Mouse (Mus musculus) pancreas, adult 10 weeks (tissue): ENCODE results near the gene Plxna2. TPM values are rescaled to one million over a fixed set of nuclear protein-coding genes. Genes with fewer than 3 reads are reported as not detected.

Source experiments
- polyA plus RNA-seq: library from polyadenylated mRNA; stranded (reverse); fragments of 350-450 nt; fragmentation: Illumina TruSeq; extraction: RNeasy Lipid Tissue Mini Kit (QIAGEN cat#74804); gene quantifications from one replicate; pipeline ENCODE4 v1.2.3, GENCODE M21; 2015; ENCODE audit warnings: low read depth, low replicate concordance; ENCODE audit not compliant: insufficient read depth

Gene Plxna2
- 6.5 TPM for polyA plus RNA-seq

GRCm38 (mm10) chr1:194617918-194618317, at the start of gene Plxna2:
TSS of gene Plxna2 (plus strand) at chr1:194618218.

